Mouse (Mus musculus) cerebral cortex, adult 2 months (tissue): ENCODE measurements around the gene Gm17455.

ENCODE experiments used
- WGBS: fragments of 180-500 bp; shearing (Covaris S2); methylation state at CpG from one replicate; pipeline ENCODE4 v1.1.7; 2018; 5-methylcytosine and 5-hydroxymethylcytosine counted together

Gene Gm17455

DNA sequence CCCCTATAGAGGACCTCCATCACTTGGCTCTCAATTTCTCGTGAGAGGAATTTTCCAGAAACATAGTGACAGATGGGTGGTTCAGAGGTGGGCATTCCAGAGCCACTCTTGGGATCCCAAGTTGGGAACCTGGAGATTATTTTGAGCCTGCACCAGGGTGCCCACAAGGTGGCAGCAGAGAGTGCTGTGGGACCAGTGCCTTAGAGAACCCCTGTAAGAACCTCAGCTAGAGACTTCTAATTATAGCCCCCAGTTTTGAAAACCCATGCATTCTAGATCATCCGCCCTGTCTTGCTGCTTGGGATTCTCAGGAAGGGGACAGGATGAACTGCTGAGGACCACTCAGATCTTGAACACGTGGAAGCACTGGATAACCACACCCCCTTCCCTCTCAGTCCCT is 18.6 kb downstream of the Gm17455 start:
- 16% methylated on average over 3 of the region's 3 CpGs for WGBS

DNA sequence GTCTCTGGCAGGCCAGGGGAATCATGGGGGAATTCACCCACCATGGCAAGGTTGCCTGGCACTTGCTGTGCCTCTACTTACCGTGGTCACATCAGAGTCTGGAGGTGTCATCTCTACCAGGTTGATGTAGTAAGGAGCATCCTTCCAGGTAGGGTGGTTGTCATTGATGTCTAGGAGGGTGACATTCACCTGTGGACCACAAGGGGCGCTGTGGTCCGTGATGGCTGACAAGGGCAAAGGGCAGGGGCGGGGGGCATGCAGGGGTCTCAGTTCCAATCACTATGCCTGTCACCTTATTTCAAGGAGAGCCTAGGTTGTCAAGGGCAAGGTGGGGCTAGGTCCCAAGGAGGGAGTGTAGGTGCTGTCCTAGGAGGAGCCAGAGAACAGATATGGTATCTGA is 20.1 kb downstream of the Gm17455 start:
- WGBS, result 31% methylated on average over 4 of the region's 4 CpGs

DNA sequence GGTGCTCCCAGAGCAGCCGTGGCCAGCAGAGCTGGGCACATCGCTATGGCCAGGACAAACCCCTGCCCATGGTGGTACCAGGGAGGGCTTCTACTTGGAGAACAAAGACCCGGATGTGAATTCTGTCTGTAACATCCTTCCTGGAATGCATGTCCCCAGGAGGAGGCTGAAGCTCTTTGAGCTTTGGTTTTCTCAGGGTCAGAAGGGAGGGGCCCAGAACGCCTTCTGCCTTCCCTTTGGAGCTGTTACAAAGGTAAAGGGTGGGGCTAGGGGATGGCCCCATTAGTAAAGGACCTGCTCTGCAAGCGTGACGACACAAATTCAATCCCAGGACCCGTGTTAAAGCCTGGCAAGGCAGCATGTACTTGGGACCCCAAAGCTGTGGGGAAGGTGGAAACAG is 23.2 kb downstream of the Gm17455 start:
- WGBS, result 70% methylated on average over 7 of the region's 7 CpGs

DNA sequence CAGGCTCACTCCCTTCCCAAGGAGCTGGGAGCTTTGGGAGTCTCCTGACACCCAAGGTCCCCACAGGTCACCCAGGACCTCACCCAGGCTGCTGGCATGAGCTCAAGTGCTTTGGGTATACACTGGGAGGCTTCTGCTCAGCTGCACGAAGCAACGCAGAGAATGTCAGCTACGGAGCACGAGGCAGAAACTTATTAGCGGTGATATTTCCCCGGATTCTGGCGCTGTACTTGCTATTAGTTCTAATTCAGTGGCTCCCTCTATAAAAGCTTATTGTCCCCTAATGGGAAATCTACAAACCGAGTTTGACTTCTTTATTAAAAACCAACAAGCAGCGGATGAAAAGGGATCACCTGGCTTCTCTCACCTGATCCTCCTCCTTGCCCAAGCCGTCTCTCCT is 30.5 kb downstream of the Gm17455 start:
- 41% methylated on average over 10 of the region's 10 CpGs for WGBS

DNA sequence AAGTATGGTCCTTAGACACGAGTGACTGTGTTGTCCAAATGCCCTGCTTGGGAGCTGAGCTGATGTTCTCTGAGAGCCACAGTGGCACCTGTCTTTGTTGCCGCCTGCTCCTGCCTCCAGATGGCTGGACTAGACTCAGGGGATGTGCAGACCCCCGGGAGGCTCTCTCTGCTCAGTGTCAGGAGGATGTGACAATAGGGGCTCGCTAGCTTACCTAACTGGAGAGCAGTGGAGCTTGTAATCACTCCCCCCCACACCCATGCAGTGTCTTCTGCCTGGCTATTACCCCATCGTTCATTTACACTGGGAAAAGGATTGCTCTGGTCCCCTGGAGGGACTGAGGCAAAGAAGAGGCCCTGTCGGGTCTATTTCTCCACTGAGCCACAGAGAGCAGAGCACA is 31.1 kb downstream of the Gm17455 start:
- 48% methylated on average over 6 of the region's 6 CpGs for WGBS

DNA sequence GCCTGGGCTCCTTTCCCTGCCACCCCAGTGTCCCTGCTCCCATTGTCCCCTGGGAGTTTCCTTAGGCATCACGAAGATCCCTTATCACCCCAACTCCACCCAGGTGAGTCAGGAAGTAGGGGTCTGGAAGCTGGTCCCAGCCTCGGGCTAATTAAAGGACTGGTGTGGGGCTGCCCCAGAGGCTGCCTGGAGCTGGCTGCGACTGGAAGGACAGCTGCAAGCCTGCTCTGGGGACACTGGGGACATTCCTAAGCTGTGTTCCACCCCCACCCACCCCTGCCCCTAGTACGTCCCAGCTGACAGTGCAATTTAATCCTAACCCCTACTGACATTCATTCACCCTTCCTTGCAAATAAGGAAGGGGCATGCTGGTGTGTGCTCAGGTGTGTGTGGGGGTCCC is 33.2 kb downstream of the Gm17455 start:
- WGBS, result 58% methylated on average over 4 of the region's 4 CpGs

DNA sequence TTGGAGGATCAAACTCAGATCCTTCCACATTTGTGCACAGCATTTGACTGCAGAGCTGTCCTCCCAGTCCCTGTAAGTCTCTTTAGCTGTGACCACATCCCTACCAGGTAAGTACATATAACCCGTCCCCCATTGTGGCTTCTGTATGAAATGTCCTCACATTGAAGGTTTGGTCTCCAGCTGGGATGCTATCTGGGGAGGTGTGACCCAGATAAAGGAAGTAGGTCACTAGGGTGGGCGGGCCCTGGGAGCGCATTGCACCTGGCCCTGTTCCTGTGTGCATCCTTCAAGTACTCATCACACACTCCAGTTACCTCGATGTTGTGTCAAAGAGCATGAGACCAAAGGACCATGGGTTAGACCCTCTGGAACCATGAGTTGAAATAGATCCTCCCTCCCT is 42.8 kb downstream of the Gm17455 start:
- WGBS, result 79% methylated on average over 4 of the region's 4 CpGs

DNA sequence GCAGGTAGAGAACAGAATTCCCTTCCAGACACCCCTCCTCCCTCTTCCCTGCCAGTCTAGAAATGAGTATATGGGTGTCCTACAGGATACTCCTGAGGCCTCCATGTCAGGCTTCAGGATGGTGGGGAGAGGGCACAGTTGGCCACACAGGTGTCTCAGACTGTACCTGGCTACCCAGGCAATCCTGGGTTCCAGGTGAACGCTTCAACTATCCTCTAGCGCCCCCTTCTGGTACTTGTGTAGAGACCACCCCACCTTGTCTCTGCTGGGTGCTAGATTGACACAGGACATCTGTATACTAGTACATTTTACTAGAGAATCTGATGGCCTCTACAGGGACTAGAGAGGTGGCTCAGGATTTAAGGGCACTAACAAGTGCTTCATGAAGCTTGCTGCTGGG is 43.6 kb downstream of the Gm17455 start:
- 12% methylated on average over 2 of the region's 2 CpGs for WGBS

DNA sequence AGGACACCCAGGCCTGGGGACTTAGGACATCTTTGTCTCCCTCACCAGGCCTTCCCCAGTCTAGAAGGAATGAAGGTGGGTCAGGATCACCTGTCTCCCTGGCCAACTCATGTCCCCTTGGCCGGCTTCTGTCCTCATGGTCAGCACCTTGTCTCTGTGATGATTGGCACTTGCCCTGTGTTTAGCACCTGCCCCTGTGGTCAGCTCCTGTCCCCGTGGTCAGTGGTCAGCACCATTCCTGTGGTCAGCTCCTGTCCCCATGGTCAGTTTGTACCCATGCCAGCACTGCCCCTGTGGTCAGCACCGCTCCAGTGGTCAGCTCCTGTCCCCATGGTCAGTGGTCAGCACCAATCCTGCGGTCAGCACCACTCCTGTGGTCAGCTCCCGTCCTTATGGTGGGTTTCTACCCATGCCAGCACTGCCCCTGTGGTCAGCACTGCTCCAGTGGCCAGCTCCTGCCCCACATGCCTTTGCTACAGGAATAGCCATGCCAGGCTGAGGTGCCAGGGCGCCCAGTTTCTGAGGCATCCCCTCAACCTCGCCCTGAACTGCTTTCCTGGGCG is 45.6 kb downstream of the Gm17455 start:
- 60% methylated on average over 8 of the region's 8 CpGs for WGBS

DNA sequence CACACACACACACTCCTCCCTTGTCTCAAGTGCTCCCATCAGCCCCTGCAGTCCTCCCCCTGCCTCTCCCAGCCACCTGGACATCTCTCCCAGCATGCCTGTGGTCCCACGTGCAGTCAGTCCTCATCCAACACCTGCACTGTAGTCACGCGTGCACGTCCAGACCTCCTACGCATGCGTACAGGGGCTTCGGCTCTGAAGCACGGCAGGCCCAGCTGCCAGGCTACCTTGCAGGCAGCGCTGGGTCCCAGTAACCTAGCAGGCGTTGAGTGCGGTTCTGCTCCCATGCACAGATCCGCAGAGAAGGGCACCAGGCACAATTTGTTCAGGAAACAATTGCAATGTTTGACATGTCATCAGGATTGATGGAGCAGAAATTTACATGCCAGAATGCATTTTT is 47.7 kb downstream of the Gm17455 start:
- WGBS, result 85% methylated on average over 12 of the region's 12 CpGs
